Mouse (Mus musculus) liver, postnatal 0 days (tissue): ENCODE measurements around the gene Myrf.

ENCODE experiments used
- CTCF ChIP-seq: sonication (generic); IDR thresholded peaks from 2 replicates; pipeline ENCODE4 v1.5.1; 2016; ENCODE audit warnings: antibody characterized with exemption, low read depth
- EP300 ChIP-seq: IDR thresholded peaks from 2 replicates; pipeline ENCODE4 v1.6.1; 2016; ENCODE audit warnings: antibody characterized with exemption, low read depth, mild to moderate bottlenecking

- TF ChIP-seq CTCF (no peak), EP300 (no peak)
These were observed 72.6 kb downstream of the Myrf start for GRCm38 (mm10) chr19:10167951-10168350.
